Mouse (Mus musculus): ENCODE data around the gene Slc38a9. TPM values are rescaled to one million over a fixed set of nuclear protein-coding genes. Genes with fewer than 3 reads are reported as not detected.
A peak's percentile ranks its signal among the peaks of the same experiment; 100 is the strongest.

Gene Slc38a9
- polyA plus RNA-seq, 1 experiment from 2014 or later = 13.9 TPM

- H3K4me1 ChIP-seq = peaks cover 35% of the 10 kb centered on the region
- H3K27ac ChIP-seq = peak overlapping the region; percentile 84
- H3K4me2 ChIP-seq = peak overlapping the region; percentile 39
- no peaks in the 10 kb centered on the region for H3K27me3 ChIP-seq (replicated peaks)
- no peak overlapping the region for H3K4me3 ChIP-seq (replicated peaks)
- no peaks in the 10 kb centered on the region for H3K36me3 ChIP-seq
- peak; percentile 51; the same call in 1 of the 2 replicates for ATAC-seq (ENCODE audit: insufficient read depth, low FRiP score, low read depth)
- WGBS = 18% methylated on average over 18 of the region's 18 CpGs
- H3K9me3 ChIP-seq = no peaks in the 10 kb centered on the region
- no peak overlapping the region for H3K9ac ChIP-seq
These were observed 91.1 kb downstream of the Slc38a9 start for GRCm38 (mm10) chr13:112751454-112752308.

GRCm38 (mm10) chr13:112752309-112752975 lies 91.9 kb downstream of the Slc38a9 start:
- 58% methylated on average over 11 of the region's 11 CpGs for WGBS
- no peak overlapping the region; the same call in 1 of the 2 replicates for H3K4me2 ChIP-seq
- H3K27ac ChIP-seq = peak overlapping the region; percentile 84; the same call in 1 of the 2 replicates
- no peak for ATAC-seq (ENCODE audit: insufficient read depth, low FRiP score, low read depth)
- no peaks in the 10 kb centered on the region for H3K36me3 ChIP-seq
- no peak overlapping the region for H3K9ac ChIP-seq
- H3K27me3 ChIP-seq (replicated peaks) = no peaks in the 10 kb centered on the region
- H3K4me3 ChIP-seq (replicated peaks) = no peak overlapping the region
- peaks cover 35% of the 10 kb centered on the region for H3K4me1 ChIP-seq
- no peaks in the 10 kb centered on the region for H3K9me3 ChIP-seq

GRCm38 (mm10) chr13:112753522-112753921 lies 93.0 kb downstream of the Slc38a9 start:
- H3K9me3 ChIP-seq = no peaks in the 10 kb centered on the region
- 77% methylated on average over 9 of the region's 9 CpGs for WGBS
- peak overlapping the region; percentile 27; the same call in 1 of the 2 replicates for H3K27ac ChIP-seq
- no peaks in the 10 kb centered on the region for H3K36me3 ChIP-seq
- H3K4me3 ChIP-seq (replicated peaks) = no peak overlapping the region
- no peak overlapping the region for H3K4me2 ChIP-seq
- no peaks in the 10 kb centered on the region for H3K27me3 ChIP-seq (replicated peaks)
- no peak for ATAC-seq (ENCODE audit: insufficient read depth, low FRiP score, low read depth)
- peaks cover 35% of the 10 kb centered on the region for H3K4me1 ChIP-seq
- H3K9ac ChIP-seq = no peak overlapping the region

- WGBS = 43% methylated on average over 4 of the region's 4 CpGs
These were observed 94.3 kb downstream of the Slc38a9 start for GRCm38 (mm10) chr13:112754871-112755270.

GRCm38 (mm10) chr13:112755507-112756010 lies 95.0 kb downstream of the Slc38a9 start:
- Histone ChIP-seq H3K9ac (no peak overlapping the region), H3K27me3 (replicated peaks) (no peaks in the 10 kb centered on the region), H3K4me3 (replicated peaks) (no peak overlapping the region), H3K4me2 (peak overlapping the region; percentile 29; the same call in 1 of the 2 replicates), H3K9me3 (no peaks in the 10 kb centered on the region), H3K4me1 (peaks cover 54% of the 10 kb centered on the region), H3K27ac (peak overlapping the region; percentile 93), H3K36me3 (no peaks in the 10 kb centered on the region)
- peak; percentile 59; the same call in 1 of the 2 replicates for ATAC-seq (ENCODE audit: insufficient read depth, low FRiP score, low read depth)
- WGBS = 34% methylated on average over 11 of the region's 11 CpGs

More at GRCm38 (mm10) chr13:112754871-112755270, 94.3 kb downstream of the Slc38a9 start:
- Histone ChIP-seq H3K9me3 (no peaks in the 10 kb centered on the region), H3K27ac (peak overlapping the region; percentile 93), H3K4me1 (peaks cover 47% of the 10 kb centered on the region), H3K9ac (no peak overlapping the region), H3K27me3 (replicated peaks) (no peaks in the 10 kb centered on the region), H3K4me3 (replicated peaks) (no peak overlapping the region), H3K4me2 (no peak overlapping the region), H3K36me3 (no peaks in the 10 kb centered on the region)
- no peak for ATAC-seq (ENCODE audit: insufficient read depth, low FRiP score, low read depth)

GRCm38 (mm10) chr13:112757395-112757794 lies 96.8 kb downstream of the Slc38a9 start:
- no peak overlapping the region for H3K4me3 ChIP-seq (replicated peaks)
- peaks cover 44% of the 10 kb centered on the region for H3K4me1 ChIP-seq
- H3K27me3 ChIP-seq (replicated peaks) = no peaks in the 10 kb centered on the region
- H3K9ac ChIP-seq = no peak overlapping the region
- 75% methylated on average over 9 of the region's 9 CpGs for WGBS
- H3K36me3 ChIP-seq = no peaks in the 10 kb centered on the region
- H3K9me3 ChIP-seq = no peaks in the 10 kb centered on the region
- no peak for ATAC-seq (ENCODE audit: insufficient read depth, low FRiP score, low read depth)
- H3K27ac ChIP-seq = no peak overlapping the region
- H3K4me2 ChIP-seq = no peak overlapping the region

GRCm38 (mm10) chr13:112758546-112759090 lies 98.1 kb downstream of the Slc38a9 start:
- H3K36me3 ChIP-seq = no peaks in the 10 kb centered on the region
- no peak overlapping the region for H3K9ac ChIP-seq
- no peak overlapping the region for H3K4me2 ChIP-seq
- no peak overlapping the region for H3K4me3 ChIP-seq (replicated peaks)
- no peaks in the 10 kb centered on the region for H3K9me3 ChIP-seq
- 63% methylated on average over 6 of the region's 6 CpGs for WGBS
- ATAC-seq (ENCODE audit: insufficient read depth, low FRiP score, low read depth) = no peak
- H3K27ac ChIP-seq = peak overlapping the region; percentile 65; the same call in 1 of the 2 replicates
- H3K27me3 ChIP-seq (replicated peaks) = no peaks in the 10 kb centered on the region
- H3K4me1 ChIP-seq = peaks cover 46% of the 10 kb centered on the region

GRCm38 (mm10) chr13:112759364-112759763 lies 98.8 kb downstream of the Slc38a9 start:
- WGBS = 74% methylated on average over 9 of the region's 9 CpGs
- Histone ChIP-seq H3K36me3 (no peaks in the 10 kb centered on the region), H3K9ac (no peak overlapping the region), H3K4me2 (no peak overlapping the region), H3K4me3 (replicated peaks) (no peak overlapping the region), H3K27me3 (replicated peaks) (no peaks in the 10 kb centered on the region), H3K9me3 (no peaks in the 10 kb centered on the region), H3K4me1 (peaks cover 48% of the 10 kb centered on the region), H3K27ac (peak overlapping the region; percentile 44; the same call in 1 of the 2 replicates)
- no peak for ATAC-seq (ENCODE audit: insufficient read depth, low FRiP score, low read depth)

GRCm38 (mm10) chr13:112759777-112760537 lies 99.4 kb downstream of the Slc38a9 start:
- Histone ChIP-seq H3K4me2 (no peak overlapping the region), H3K9ac (no peak overlapping the region), H3K9me3 (no peaks in the 10 kb centered on the region), H3K36me3 (no peaks in the 10 kb centered on the region), H3K27me3 (replicated peaks) (no peaks in the 10 kb centered on the region), H3K27ac (peak overlapping the region; percentile 44; the same call in 1 of the 2 replicates), H3K4me1 (peaks cover 46% of the 10 kb centered on the region), H3K4me3 (replicated peaks) (no peak overlapping the region)
- ATAC-seq (ENCODE audit: insufficient read depth, low FRiP score, low read depth) = no peak
- 53% methylated on average over 15 of the region's 15 CpGs for whole genome bisulfite sequencing

- Histone ChIP-seq H3K4me1 (peaks cover 41% of the 10 kb centered on the region), H3K9me3 (no peaks in the 10 kb centered on the region), H3K36me3 (no peaks in the 10 kb centered on the region), H3K4me2 (no peak overlapping the region), H3K4me3 (replicated peaks) (no peak overlapping the region), H3K27ac (peak overlapping the region; percentile 57), H3K27me3 (replicated peaks) (no peaks in the 10 kb centered on the region), H3K9ac (no peak overlapping the region)
- WGBS = 33% methylated on average over 1 of the region's 1 CpGs
- no peak for ATAC-seq (ENCODE audit: insufficient read depth, low FRiP score, low read depth)
These were observed 100.0 kb downstream of the Slc38a9 start for GRCm38 (mm10) chr13:112760538-112760881.

- Histone ChIP-seq H3K36me3 (no peaks in the 10 kb centered on the region), H3K9ac (no peak overlapping the region), H3K27me3 (replicated peaks) (no peaks in the 10 kb centered on the region), H3K4me3 (replicated peaks) (no peak overlapping the region), H3K4me2 (no peak overlapping the region), H3K27ac (peak overlapping the region; percentile 85), H3K4me1 (peaks cover 35% of the 10 kb centered on the region), H3K9me3 (no peaks in the 10 kb centered on the region)
- WGBS = 25% methylated on average over 1 of the region's 1 CpGs
- no peak for ATAC-seq (ENCODE audit: insufficient read depth, low FRiP score, low read depth)
These were observed 101.2 kb downstream of the Slc38a9 start for GRCm38 (mm10) chr13:112761787-112762186.
